Mouse (Mus musculus): ENCODE measurements around the gene Tti1. TPM values are rescaled to one million over a fixed set of nuclear protein-coding genes. Genes with fewer than 3 reads are reported as not detected.

Gene Tti1
- total and polyA plus RNA-seq, 3 experiments = 19.3 to 26.5 TPM; not detected in 1

GRCm38 (mm10) chr2:158030007-158030406 lies 1.8 kb upstream of the Tti1 start:
- Histone ChIP-seq H3K9ac (ENCODE audit: control insufficient read depth, low read depth, low read length, poor library complexity, severe bottlenecking) (peak overlapping the region; percentile 95), H3K79me2 (ENCODE audit: control insufficient read depth, insufficient read depth, low read length, poor library complexity) (peaks cover 56% of the 10 kb centered on the region), H3K36me3 (ENCODE audit: control insufficient read depth in 1 of 2, insufficient read depth in 2 of 2, low read length in 2 of 2) (peaks cover 0 to 37% of the 10 kb centered on the region in 2 experiments; a peak in 3 of 4 replicates), H3K4me1 (ENCODE audit: control insufficient read depth in 1 of 2, insufficient read depth in 2 of 2, low read length in 2 of 2) (peaks cover 21 to 24% of the 10 kb centered on the region in 2 experiments), H3K27ac (ENCODE audit: control insufficient read depth, low read depth, low read length) (no peak overlapping the region), H3K9me3 (replicated peaks; ENCODE audit: insufficient read depth, low read length) (no peaks in the 10 kb centered on the region), H3K4me3 (ENCODE audit: control insufficient read depth in 1 of 2, insufficient read depth in 1 of 2, low read depth in 2 of 2, low read length in 2 of 2) (peak overlapping the region; percentile 86 to 94), H3K27me3 (ENCODE audit: control insufficient read depth in 1 of 2, insufficient read depth in 2 of 2, low read length in 2 of 2) (no peaks in the 10 kb centered on the region)
- TF ChIP-seq POLR2A (IDR thresholded peaks at IDR 0.05; ENCODE audit: control insufficient read depth in 1 of 2, insufficient read depth in 1 of 2, low read depth in 1 of 2, low read length in 2 of 2, poor library complexity in 1 of 2) (no peak), USF1 (IDR thresholded peaks at IDR 0.05; ENCODE audit: low read depth, low read length) (no peak), GATA1 (IDR thresholded peaks at IDR 0.05; ENCODE audit: low read depth, low read length) (no peak)
- peak; percentile 15 for DNase-seq (ENCODE audit: low read depth, low spot score)

GRCm38 (mm10) chr2:158027855-158028353 lies 329 bp downstream of the Tti1 start:
- H3K79me2 ChIP-seq (ENCODE audit: control insufficient read depth, insufficient read depth, low read length, poor library complexity) = peaks cover 52% of the 10 kb centered on the region
- peak overlapping the region; percentile 95 for H3K9ac ChIP-seq (ENCODE audit: control insufficient read depth, low read depth, low read length, poor library complexity, severe bottlenecking)
- H3K4me1 ChIP-seq (ENCODE audit: control insufficient read depth in 1 of 2, insufficient read depth in 2 of 2, low read length in 2 of 2) = peaks cover 20 to 21% of the 10 kb centered on the region in 2 experiments
- peak; percentile 92 for DNase-seq (ENCODE audit: low read depth, low spot score)
- H3K36me3 ChIP-seq (ENCODE audit: control insufficient read depth in 1 of 2, insufficient read depth in 2 of 2, low read length in 2 of 2) = peaks cover 0 to 30% of the 10 kb centered on the region in 2 experiments; a peak in 2 of 4 replicates
- peak in 1 of 2 experiments; percentile 33; a peak in 1 of 4 replicates for TF ChIP-seq POLR2A (IDR thresholded peaks at IDR 0.05; ENCODE audit: control insufficient read depth in 1 of 2, insufficient read depth in 1 of 2, low read depth in 1 of 2, low read length in 2 of 2, poor library complexity in 1 of 2)
- no peak for TF ChIP-seq MAX (IDR thresholded peaks at IDR 0.05; ENCODE audit: low read length)
- TF ChIP-seq RAD21 (IDR thresholded peaks at IDR 0.05; ENCODE audit: low read depth, low read length) = peak; percentile 17
- TF ChIP-seq ETS1 (IDR thresholded peaks at IDR 0.05; ENCODE audit: low read depth, low read length) = 0 out of 2 replicates have a peak, but pooled peaks have one; percentile 4
- peak; percentile 32; the same call in 1 of the 2 replicates for TF ChIP-seq MXI1 (IDR thresholded peaks at IDR 0.05; ENCODE audit: low read depth, low read length)
- TF ChIP-seq SMC3 (IDR thresholded peaks at IDR 0.05; ENCODE audit: low read depth, low read length) = peak; percentile 18; the same call in 1 of the 2 replicates
- no peak for TF ChIP-seq JUND (IDR thresholded peaks at IDR 0.05; ENCODE audit: low read depth, low read length)
- no peak for TF ChIP-seq MYB (IDR thresholded peaks at IDR 0.05; ENCODE audit: low read depth, low read length)
- peak in 2 of 3 experiments; percentile 43 to 52; a peak in 4 of 6 replicates for TF ChIP-seq CTCF (IDR thresholded peaks at IDR 0.05 in 2 of 3, conservative IDR thresholded peaks at IDR 0.05 in 1 of 3; ENCODE audit: control insufficient read depth in 1 of 3, insufficient read depth in 1 of 3, low read depth in 2 of 3, low read length in 3 of 3, poor library complexity in 1 of 3, severe bottlenecking in 1 of 3)
- H3K9me3 ChIP-seq (replicated peaks; ENCODE audit: insufficient read depth, low read length) = no peaks in the 10 kb centered on the region
- H3K27ac ChIP-seq (ENCODE audit: control insufficient read depth, low read depth, low read length) = peak overlapping the region; percentile 87
- H3K4me3 ChIP-seq (ENCODE audit: control insufficient read depth in 1 of 2, insufficient read depth in 1 of 2, low read depth in 2 of 2, low read length in 2 of 2) = peak overlapping the region; percentile 65 to 86
- no peaks in the 10 kb centered on the region for H3K27me3 ChIP-seq (ENCODE audit: control insufficient read depth in 1 of 2, insufficient read depth in 2 of 2, low read length in 2 of 2)

DNA sequence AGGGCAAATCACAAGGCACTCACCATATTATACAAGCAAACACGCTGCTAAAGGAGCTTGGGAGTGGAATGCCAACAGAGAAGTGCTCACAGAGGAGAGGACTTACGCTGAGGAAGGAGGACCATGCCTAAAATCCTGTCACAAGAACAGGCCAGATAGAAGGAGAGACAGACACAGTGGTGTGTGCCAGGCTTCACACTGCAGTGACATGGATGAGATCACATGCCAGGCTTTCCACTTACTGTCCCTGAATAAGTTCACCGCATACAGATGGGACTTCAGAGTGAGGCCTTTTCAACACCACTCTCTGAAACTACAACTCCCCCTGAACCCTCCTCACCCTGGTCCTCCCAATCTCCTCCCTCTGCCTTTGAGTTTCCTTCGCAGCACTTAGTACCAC lies 10.9 kb downstream of the Tti1 start:
- peaks cover 3% of the 10 kb centered on the region; the same call in 1 of the 2 replicates for H3K79me2 ChIP-seq (ENCODE audit: control insufficient read depth, insufficient read depth, low read length, poor library complexity)
- H3K9ac ChIP-seq (ENCODE audit: control insufficient read depth, low read depth, low read length, poor library complexity, severe bottlenecking) = no peak overlapping the region
- H3K9me3 ChIP-seq (replicated peaks; ENCODE audit: insufficient read depth, low read length) = no peaks in the 10 kb centered on the region
- H3K4me1 ChIP-seq (ENCODE audit: control insufficient read depth in 1 of 2, insufficient read depth in 2 of 2, low read length in 2 of 2) = no peaks in the 10 kb centered on the region
- no peak overlapping the region for H3K4me3 ChIP-seq (ENCODE audit: control insufficient read depth in 1 of 2, insufficient read depth in 1 of 2, low read depth in 2 of 2, low read length in 2 of 2)
- no peak for DNase-seq (ENCODE audit: low read depth, low spot score)
- H3K27ac ChIP-seq (ENCODE audit: control insufficient read depth, low read depth, low read length) = no peak overlapping the region
- H3K36me3 ChIP-seq (ENCODE audit: control insufficient read depth in 1 of 2, insufficient read depth in 2 of 2, low read length in 2 of 2) = no peaks in the 10 kb centered on the region
- TF ChIP-seq EP300 (IDR thresholded peaks at IDR 0.05; ENCODE audit: low read depth in 1 of 2, low read length in 2 of 2) (no peak), CTCF (IDR thresholded peaks at IDR 0.05 in 2 of 3, conservative IDR thresholded peaks at IDR 0.05 in 1 of 3; ENCODE audit: control insufficient read depth in 1 of 3, insufficient read depth in 1 of 3, low read depth in 2 of 3, low read length in 3 of 3, poor library complexity in 1 of 3, severe bottlenecking in 1 of 3) (no peak), ZC3H11A (IDR thresholded peaks at IDR 0.05; ENCODE audit: low read depth, low read length) (no peak), JUND (IDR thresholded peaks at IDR 0.05; ENCODE audit: low read depth, low read length) (no peak), USF1 (IDR thresholded peaks at IDR 0.05; ENCODE audit: low read depth, low read length) (no peak), KAT2A (conservative IDR thresholded peaks at IDR 0.05; ENCODE audit: low read depth, low read length) (no peak), ZNF384 (IDR thresholded peaks at IDR 0.05; ENCODE audit: low read depth, low read length) (no peak), RAD21 (IDR thresholded peaks at IDR 0.05; ENCODE audit: low read depth, low read length) (no peak), MYC (IDR thresholded peaks at IDR 0.05; ENCODE audit: low read depth, low read length) (no peak), ZKSCAN1 (IDR thresholded peaks at IDR 0.05; ENCODE audit: low read depth, low read length) (no peak), NRF1 (IDR thresholded peaks at IDR 0.05; ENCODE audit: insufficient read depth, low read depth, low read length, poor library complexity, severe bottlenecking) (no peak), SIN3A (IDR thresholded peaks at IDR 0.05; ENCODE audit: low read length) (no peak), E2F4 (IDR thresholded peaks at IDR 0.05; ENCODE audit: borderline replicate concordance, low read depth, low read length) (no peak), UBTF (IDR thresholded peaks at IDR 0.05; ENCODE audit: borderline replicate concordance, insufficient read depth, low read depth, low read length) (no peak), POLR2AphosphoS5 (IDR thresholded peaks at IDR 0.05; ENCODE audit: borderline replicate concordance, low read depth, low read length) (no peak)
- H3K27me3 ChIP-seq (ENCODE audit: control insufficient read depth in 1 of 2, insufficient read depth in 2 of 2, low read length in 2 of 2) = no peaks in the 10 kb centered on the region

All from MEL (cell line).